Mouse (Mus musculus) CH12.LX (cell line): ENCODE data around the gene Aplp2.

ENCODE experiments used
- CHD1 ChIP-seq: IDR thresholded peaks from 2 replicates; pipeline ENCODE4 v1.6.1; 2012; ENCODE audit warnings: low read depth, low read length, improper control_type of control experiment, inconsistent platforms
- CTCF ChIP-seq, 2 experiments: IDR thresholded peaks in 1 of 2; conservative IDR thresholded peaks in 1 of 2; 2 replicates each; pipeline ENCODE4 v1.5.1; 2011 to 2012; ENCODE audit warnings: low read depth in 2 of 2, low read length in 2 of 2, improper control_type of control experiment in 1 of 2, inconsistent platforms in 1 of 2, mild to moderate bottlenecking in 1 of 2, moderate library complexity in 1 of 2
- EP300 ChIP-seq: IDR thresholded peaks from 2 replicates; pipeline ENCODE4 v1.6.1; 2011; ENCODE audit warnings: low read length, improper control_type of control experiment
- HCFC1 ChIP-seq: IDR thresholded peaks from 2 replicates; pipeline ENCODE4 v1.6.1; 2012; ENCODE audit warnings: low read depth, mild to moderate bottlenecking, inconsistent platforms, low read length, improper control_type of control experiment
- MAZ ChIP-seq: IDR thresholded peaks from 2 replicates; pipeline ENCODE4 v1.6.1; 2012; ENCODE audit warnings: low read depth, mild to moderate bottlenecking, inconsistent platforms, low read length, improper control_type of control experiment, moderate library complexity
- NELFE ChIP-seq: IDR thresholded peaks from 2 replicates; pipeline ENCODE4 v1.6.1; 2011; ENCODE audit warnings: low read depth, low read length, improper control_type of control experiment
- POLR2A ChIP-seq: IDR thresholded peaks from 2 replicates; pipeline ENCODE4 v1.6.1; 2011; ENCODE audit warnings: low read depth, mild to moderate bottlenecking, improper control_type of control experiment, low read length
- USF1 ChIP-seq: IDR thresholded peaks from 2 replicates; pipeline ENCODE4 v1.6.1; 2014; ENCODE audit warnings: low read depth, mild to moderate bottlenecking, inconsistent platforms, low read length, improper control_type of control experiment
- USF2 ChIP-seq: conservative IDR thresholded peaks from 2 replicates; pipeline ENCODE4 v1.6.1; 2011; ENCODE audit warnings: low read depth, low read length, improper control_type of control experiment
- ZKSCAN1 ChIP-seq: IDR thresholded peaks from 2 replicates; pipeline ENCODE4 v1.6.1; 2012; ENCODE audit warnings: low read depth, inconsistent platforms, low read length, improper control_type of control experiment, borderline replicate concordance

GRCm38 (mm10) chr9:31131205-31131968 lies 80.2 kb downstream of the Aplp2 start, which contains the start of gene St14:
- no peak for TF ChIP-seq EP300
- no peak for TF ChIP-seq CHD1
- TF ChIP-seq MAZ = no peak
- TF ChIP-seq HCFC1 = no peak
- TF ChIP-seq ZKSCAN1 = no peak
- TF ChIP-seq CTCF (conservative IDR thresholded peaks at IDR 0.05 in 1 of 2, IDR thresholded peaks at IDR 0.05 in 1 of 2; ENCODE audit: low read depth in 2 of 2, low read length in 2 of 2) = no peak
- TF ChIP-seq USF1 = no peak
- TF ChIP-seq POLR2A = no peak
- TF ChIP-seq USF2 = no peak
- no peak for TF ChIP-seq NELFE
